ENCODE assay signal across 8 mouse cellular contexts in the genomic region with DNA sequence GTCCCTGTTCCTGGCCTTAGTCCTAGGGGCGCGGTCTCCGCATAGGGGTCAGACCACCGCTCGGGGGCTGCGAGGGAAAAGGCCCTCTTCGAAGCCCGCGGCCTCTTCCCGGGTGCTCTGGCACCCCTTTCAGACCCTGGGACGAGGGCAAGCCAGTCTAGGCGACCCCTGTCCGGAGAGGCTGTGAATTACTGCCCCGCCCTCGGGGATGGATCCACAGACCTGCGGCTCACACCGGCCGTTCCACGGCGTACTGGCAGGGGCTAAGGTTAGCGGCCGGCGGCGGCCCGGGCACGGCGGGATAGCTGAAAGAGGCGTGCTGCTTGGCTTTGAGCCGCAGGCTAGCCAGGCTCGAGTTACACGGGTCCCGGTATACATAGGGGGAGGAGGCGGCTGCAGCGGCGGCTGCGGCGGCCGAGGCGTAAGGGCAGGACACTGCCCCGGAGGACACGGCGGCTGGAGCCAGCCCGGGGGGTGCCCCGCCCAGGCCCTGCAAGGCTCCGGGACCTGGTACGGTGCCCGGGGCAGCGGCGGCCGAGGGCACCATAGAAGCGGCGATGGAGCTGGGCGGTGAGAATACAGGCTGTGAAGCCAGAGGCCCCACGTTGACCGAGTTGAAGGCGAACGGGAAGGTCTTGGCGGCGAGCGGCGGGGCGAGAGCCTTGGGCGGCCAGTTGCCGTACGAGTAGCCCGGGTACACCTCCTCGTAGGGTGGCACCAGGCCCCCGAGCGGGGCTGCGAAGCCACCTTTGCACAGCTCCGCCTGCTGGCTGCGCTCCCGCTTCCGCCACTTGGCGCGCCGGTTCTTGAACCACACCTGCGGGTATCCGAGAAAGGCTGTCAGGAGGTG. TPM values are rescaled to one million over a fixed set of nuclear protein-coding genes. Genes with fewer than 3 reads are reported as not detected.
DNase-seq lines count a peak whose midpoint lies in the region; ATAC-seq and TF ChIP-seq lines count a peak whose summit lies in the region.

No protein-coding gene starts in this region.

- H3K27ac ChIP-seq in heart, postnatal 0 days (ENCODE audit: low read depth), result no peak overlapping the region

- peak overlapping the region; percentile 12; the same call in 1 of the 2 replicates for H3K9ac ChIP-seq in heart, postnatal 0 days (replicated peaks; ENCODE audit: low read depth, low read length)

- H3K4me3 ChIP-seq in heart, postnatal 0 days (ENCODE audit: low read depth, low read length), result peak overlapping the region; percentile 61

- peak; percentile 13; the same call in 1 of the 2 replicates for TF ChIP-seq CTCF in heart, postnatal 0 days (IDR thresholded peaks at IDR 0.05; ENCODE audit: low read depth)

- H3K27me3 ChIP-seq in heart, postnatal 0 days (ENCODE audit: control insufficient read depth, insufficient read depth, low read length), result peaks cover 63% of the 10 kb centered on the region

- TF ChIP-seq EP300 in heart, postnatal 0 days (IDR thresholded peaks at IDR 0.05; ENCODE audit: low read depth), result no peak

- H3K36me3 ChIP-seq in heart, postnatal 0 days (replicated peaks; ENCODE audit: control insufficient read depth, insufficient read depth, low read length), result no peaks in the 10 kb centered on the region

- H3K4me2 ChIP-seq in heart, postnatal 0 days (ENCODE audit: low read depth, low read length), result peak overlapping the region; percentile 100

- WGBS in heart, postnatal 0 days, result under 1% methylated on average over 79 of the region's 79 CpGs

- peak; percentile 89 for DNase-seq in CD4-positive, CD25-positive, alpha-beta regulatory T cell, adult 2 months (ENCODE audit: low read depth, low spot score)
- peak; percentile 62 for DNase-seq in adrenal gland, postnatal 14 days
- no peak for DNase-seq in heart, postnatal 0 days (ENCODE audit: low spot score)
- peak; percentile 75 for DNase-seq in kidney, postnatal 14 days
- peak; percentile 76 for DNase-seq in lung, postnatal 36 days
- DNase-seq in right cerebral cortex, postnatal 14 days, result peak; percentile 26
- DNase-seq in urinary bladder, postnatal 36 days (ENCODE audit: low spot score in 2 of 2), result peak; percentile 51 to 52

- H3K9me3 ChIP-seq in heart, postnatal 0 days (replicated peaks; ENCODE audit: control insufficient read depth, low read length), result no peaks in the 10 kb centered on the region

- ATAC-seq in erythroblast, adult 5-6 weeks (replicated peaks; ENCODE audit: low FRiP score, poor library complexity, severe bottlenecking), result peak; percentile 51
- peak; percentile 55 for ATAC-seq in heart, postnatal 0 days (ENCODE audit: insufficient read depth, low read depth)

- H3K4me1 ChIP-seq in heart, postnatal 0 days (ENCODE audit: control insufficient read depth, insufficient read depth), result peaks cover 26% of the 10 kb centered on the region

RNA-seq across cellular contexts. Expression of gene Elovl3, which starts 4.3 kb away (rescaled TPM):
- total RNA-seq in adrenal gland, postnatal 14 days (2021), result 7.4 and 8.7 TPM in 2 replicates
- not detected in 2 replicates for total RNA-seq in erythroblast, adult 5-6 weeks (2015; ENCODE audit: low replicate concordance)
- total RNA-seq in erythroblast, adult 5-6 weeks (2017; ENCODE audit: low replicate concordance), result not detected in 2 replicates
- total RNA-seq in heart, postnatal 0 days (2014; rRNA removed; ENCODE audit: low replicate concordance), result not detected in 2 replicates
- polyA plus RNA-seq in heart, postnatal 0 days (2015; fragmentation: Nextera tagmentation; extraction: Ambion mirVana), result not detected in 2 replicates

RNA-seq across cellular contexts. Expression of gene Pitx3, which starts 12.1 kb away (rescaled TPM):
- total RNA-seq in adrenal gland, postnatal 14 days (2021), result 0.26 TPM in 1 of 2 replicates, not detected in the other
- total RNA-seq in erythroblast, adult 5-6 weeks (2015; ENCODE audit: low replicate concordance), result not detected in 2 replicates
- not detected in 2 replicates for total RNA-seq in erythroblast, adult 5-6 weeks (2017; ENCODE audit: low replicate concordance)
- total RNA-seq in heart, postnatal 0 days (2014; rRNA removed; ENCODE audit: low replicate concordance), result not detected in 2 replicates
- not detected in 2 replicates for polyA plus RNA-seq in heart, postnatal 0 days (2015; fragmentation: Nextera tagmentation; extraction: Ambion mirVana)

RNA-seq across cellular contexts. Expression of gene Gbf1, which starts 16.3 kb away (rescaled TPM):
- 62.8 and 74.8 TPM in 2 replicates for total RNA-seq in adrenal gland, postnatal 14 days (2021)
- total RNA-seq in erythroblast, adult 5-6 weeks (2015; ENCODE audit: low replicate concordance), result 22.8 and 22.9 TPM in 2 replicates
- 18.1 and 21.0 TPM in 2 replicates for total RNA-seq in erythroblast, adult 5-6 weeks (2017; ENCODE audit: low replicate concordance)
- 39.7 and 46.8 TPM in 2 replicates for total RNA-seq in heart, postnatal 0 days (2014; rRNA removed; ENCODE audit: low replicate concordance)
- 27.5 and 29.0 TPM in 2 replicates for polyA plus RNA-seq in heart, postnatal 0 days (2015; fragmentation: Nextera tagmentation; extraction: Ambion mirVana)
